Mouse (Mus musculus): ENCODE results near the gene Adamts6.

The Adamts6 gene

DNA sequence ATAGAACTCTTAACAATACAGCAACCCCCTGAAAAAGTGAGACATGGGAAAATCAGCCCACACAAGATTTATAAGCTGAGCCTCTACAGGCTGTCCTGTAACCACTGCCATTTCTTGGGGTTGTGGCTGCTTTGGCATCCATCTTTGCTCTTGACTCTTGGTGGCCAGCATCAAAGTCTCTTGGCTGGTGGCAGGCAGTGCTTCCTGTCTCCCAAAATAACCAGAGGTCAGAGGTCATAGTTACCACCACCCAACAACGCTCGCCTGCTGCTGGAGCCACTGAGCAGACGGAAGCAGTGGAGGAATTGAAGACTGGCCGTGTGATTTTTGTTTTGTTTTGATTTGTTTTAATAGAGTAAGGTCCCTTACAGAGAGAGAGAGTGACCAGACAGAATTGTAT lies 228.5 kb downstream of the Adamts6 start:
- DNase-seq (ENCODE audit: low spot score in 2 of 2): no peak

DNA sequence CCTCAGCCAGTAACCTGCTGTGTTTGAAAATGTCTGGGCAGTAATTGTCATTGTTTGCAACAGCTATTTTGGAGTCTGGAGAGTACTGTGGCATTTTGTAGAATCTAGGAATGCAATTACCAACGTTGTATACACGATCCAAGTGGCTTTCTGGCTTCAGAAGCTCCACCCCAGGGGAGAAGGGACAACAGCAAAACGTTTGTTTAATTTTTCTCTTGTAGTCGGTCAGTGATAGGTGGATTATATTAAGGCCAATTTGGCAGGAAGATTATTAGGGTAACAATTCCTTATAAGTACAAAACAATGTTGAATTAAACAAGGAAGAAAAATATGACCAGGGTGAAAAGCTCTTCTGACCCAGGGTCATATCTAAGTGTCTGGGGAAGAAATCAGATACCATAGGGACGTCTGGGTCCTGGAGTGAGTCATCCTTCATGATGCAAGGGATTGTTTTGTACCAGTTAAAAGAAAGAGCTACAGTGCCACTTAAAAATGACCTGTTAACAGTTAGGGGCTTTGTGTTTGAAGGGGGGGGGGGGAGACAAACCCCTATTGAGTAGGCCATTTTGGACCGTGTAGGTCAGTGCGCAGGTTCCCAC lies 229.2 kb downstream of the Adamts6 start:
- no peak for DNase-seq (ENCODE audit: low spot score in 2 of 2)

DNA sequence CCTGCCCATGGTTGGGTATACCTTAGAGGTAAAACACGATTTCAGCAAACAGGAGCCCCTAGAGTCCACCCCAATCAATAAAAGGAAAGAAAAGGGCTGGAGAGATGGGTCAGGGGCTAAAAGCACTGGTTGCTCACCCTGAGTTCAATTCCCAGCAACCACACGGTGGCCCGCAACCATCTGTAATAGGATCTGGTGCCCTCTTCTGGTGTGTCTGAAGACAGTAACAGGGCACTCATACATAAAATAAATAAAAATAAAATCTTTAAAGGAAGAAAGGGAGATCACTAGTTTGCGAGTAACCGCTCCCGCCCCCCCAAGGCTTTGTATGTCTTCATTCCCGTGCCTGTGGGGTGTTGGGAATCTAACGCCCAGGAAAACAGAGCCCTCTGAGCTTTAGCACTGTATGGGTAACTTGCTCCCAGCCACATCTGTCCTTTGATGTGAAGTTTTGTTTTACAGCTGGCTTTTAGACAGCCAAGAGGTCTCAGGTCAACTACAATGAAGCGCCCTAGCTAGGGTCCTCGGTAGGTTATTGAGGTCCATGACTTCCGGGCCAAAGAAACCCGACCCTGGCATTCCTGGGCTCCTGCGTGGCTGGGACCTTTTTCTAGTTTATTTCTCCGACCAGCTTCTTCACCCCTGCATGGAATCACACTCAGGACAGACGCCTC lies 230.1 kb downstream of the Adamts6 start:
- no peak for DNase-seq (ENCODE audit: low spot score in 2 of 2)

DNA sequence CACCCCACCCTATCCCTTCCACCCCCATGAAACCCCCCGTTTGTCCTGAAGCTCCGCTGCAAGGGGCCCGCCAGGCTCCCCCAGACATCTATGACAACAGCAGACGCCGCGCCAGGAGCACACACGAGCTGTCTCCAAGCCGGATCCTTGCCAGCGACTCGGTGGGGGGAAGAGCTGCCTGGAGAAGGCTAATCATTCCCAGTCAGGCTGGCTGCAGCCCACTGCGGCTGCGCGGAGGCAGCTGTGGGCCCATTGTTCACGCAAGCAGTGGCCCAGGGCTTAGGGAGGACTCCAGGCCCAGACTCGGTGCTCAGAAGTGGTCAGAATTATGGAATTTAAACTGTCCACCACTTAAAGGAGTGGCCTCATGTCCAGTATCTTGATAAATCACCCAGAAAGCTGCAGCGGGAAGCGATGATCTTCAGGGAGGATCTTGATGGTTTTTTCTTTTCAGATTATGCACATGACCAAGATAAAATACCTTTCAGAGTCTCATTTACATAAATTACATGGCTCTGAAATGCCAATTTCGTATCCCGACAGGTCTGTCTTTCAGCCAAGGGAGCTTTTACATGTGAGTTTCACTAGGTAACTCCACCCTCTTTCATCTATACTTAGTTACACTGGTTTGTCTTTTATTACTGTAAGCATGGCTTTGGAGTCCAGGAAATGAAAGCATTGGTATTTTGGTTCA lies 230.8 kb downstream of the Adamts6 start:
- peak; percentile 21 to 75 for DNase-seq (ENCODE audit: low spot score in 2 of 2)

DNA sequence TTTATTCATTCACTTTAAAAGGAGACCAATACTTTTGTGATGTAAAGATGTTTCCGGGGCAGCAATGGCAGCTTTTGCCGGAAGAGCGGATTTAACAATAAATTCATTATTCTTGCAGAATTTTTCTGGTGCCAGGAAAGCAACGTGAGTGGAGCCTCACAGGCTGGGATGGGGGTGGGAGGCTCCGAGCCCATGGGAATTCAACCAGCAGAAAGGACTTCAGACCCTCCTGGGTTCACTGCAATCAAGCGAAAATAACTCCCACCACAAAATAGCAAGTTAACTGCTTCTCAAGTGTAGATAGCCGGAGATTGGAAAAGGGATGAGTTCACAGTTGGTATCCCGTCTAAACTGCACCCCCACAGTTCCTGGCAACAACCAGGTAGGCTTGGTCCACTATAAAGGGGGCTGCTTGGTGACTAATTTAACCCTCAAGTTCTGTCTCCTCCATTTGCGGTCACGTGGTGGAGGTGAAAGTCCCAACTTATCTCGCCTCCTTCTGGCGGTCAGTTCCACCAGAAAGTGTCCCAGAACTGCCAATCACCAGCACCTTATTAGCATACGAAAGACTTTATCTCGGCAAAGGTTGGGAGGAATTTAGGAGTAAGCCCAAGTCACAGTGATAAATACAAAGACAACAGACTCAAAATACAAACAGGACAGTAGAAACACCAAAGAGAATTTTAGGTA lies 231.5 kb downstream of the Adamts6 start:
- DNase-seq (ENCODE audit: low spot score in 2 of 2): no peak

DNA sequence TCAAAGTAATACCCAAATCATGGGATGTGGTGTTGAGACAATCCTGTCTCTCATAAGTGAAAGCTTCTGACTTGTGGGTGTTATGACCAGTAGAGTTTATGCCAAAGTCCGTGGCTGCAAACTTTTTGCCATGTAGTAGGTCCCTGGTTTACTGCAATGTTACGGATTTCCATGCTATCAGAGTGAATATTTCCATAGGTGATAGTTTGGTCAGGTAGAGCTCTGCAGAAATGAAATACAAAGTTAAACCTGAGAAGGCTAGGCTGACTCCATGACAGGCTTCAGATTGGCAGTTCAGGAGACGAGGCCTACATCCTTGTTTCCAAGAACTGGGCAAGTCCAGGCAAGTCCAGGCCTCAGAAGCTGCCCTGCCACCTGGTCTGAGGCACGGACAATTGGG lies 232.3 kb downstream of the Adamts6 start:
- DNase-seq (ENCODE audit: low spot score in 2 of 2): no peak

DNA sequence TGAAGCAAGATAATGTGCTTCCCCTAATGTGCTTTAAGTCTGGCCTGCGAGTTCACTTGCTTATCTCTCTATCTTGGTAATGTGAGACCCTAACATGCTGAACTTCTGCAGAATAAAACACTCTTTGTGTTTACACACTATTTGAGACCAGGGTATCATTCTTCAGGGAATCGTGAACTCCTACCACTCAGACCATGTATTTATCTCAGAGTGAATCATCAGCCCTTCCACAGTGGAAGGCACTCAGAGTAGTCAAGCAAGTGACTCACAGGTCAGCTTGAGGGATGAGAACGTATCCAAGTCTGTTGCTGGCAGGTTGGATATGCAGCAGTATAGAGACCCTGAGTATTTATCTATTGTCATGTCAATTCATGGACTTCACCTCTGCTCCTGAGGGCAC lies 232.8 kb downstream of the Adamts6 start:
- no peak for DNase-seq (ENCODE audit: low spot score in 2 of 2)

DNA sequence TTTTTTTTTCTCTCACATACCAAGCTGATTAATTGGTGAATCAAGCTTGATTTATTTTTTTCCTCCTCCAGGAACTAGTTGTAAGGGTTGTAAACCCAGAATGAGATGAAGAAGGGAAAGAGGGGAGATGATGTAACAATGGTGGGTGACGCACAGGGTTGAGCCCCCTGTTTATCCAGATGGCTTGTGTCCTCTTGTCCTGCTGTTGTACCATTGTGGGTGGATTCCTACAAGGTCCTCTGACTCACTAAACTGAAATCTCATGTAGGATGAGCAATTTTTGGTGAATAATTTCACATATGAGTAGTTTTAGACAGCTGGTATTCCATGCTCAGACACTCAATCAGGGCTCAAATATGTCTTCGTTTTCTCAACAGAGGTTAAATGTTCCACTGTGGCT lies 233.9 kb downstream of the Adamts6 start:
- no peak for DNase-seq (ENCODE audit: low spot score in 2 of 2)

DNA sequence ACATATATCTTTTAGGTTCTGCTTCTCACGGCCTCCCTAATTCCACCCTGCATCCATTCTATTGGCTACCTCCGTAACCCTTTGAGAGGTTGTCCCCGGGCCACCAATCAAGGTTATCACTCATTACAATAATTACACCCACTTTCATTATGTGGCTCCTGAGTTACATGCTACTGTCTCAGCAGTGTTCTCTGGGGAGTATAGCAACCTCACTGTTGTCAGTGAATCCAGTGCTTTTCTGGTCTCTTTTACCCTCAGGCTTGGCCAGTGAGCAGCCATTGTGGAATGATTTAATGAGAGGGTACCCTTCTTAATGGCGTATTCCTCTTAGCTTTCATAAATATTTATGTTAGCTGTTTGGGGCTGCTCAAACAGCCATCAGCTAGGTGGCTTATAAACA lies 238.0 kb downstream of the Adamts6 start:
- DNase-seq (ENCODE audit: low spot score in 2 of 2): no peak

DNA sequence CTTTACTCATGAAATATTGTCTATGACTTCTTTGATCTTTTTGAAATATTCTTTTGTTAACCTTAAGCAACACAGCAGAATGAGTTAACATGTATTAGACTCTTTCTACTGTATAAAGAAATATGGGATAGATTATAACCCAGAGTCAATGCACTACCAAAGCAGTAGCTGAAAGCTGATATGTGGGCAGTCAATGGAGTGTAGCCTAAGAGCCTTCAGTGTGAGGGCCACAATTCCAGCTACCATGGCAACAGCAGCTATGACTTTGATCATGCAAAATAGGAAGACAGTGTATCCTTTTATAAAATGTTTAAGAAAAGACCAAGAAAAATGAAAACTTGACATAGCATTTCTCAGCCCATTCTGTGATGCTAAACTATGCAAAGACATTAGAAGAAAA lies 241.6 kb downstream of the Adamts6 start:
- no peak for DNase-seq (ENCODE audit: low spot score in 2 of 2)

DNA sequence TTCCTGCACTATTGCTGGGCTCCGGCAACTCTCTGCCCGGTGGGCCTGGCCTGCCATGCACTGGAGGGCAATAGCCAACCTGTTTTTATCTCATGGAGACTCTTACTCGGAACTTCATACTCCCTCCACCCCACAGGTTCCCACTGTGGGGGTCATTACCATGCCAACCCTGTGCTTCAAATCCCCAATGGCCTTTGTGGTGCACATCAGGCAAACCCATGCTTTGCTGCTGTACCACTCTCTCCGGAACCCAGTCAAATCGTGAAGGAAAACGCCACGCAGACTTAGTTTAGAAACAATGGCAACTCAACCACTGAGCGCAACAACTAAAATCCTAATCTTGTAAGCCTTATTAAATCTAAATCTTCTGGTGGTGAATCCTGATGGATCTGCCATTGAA lies 244.2 kb downstream of the Adamts6 start:
- DNase-seq (ENCODE audit: low spot score in 2 of 2): no peak

DNA sequence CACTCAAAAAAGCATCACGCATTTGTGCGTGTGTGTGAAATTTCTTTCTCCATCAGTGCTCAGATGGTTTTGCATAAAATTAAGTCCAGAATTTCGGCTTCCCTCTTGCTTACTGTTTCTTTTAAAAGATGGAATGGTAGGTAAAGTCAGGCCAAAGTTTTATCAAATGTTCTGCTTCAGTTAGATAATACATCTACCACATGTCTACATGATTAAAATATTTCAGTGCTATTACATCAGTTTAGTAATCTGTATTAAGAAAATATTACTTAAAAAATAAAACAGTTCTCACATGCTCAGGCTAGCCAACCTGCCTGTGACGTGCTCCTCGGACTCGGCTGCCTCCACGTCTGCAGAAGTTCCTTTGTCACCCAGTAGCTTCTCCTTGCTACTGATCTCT lies 245.1 kb downstream of the Adamts6 start:
- no peak for DNase-seq (ENCODE audit: low spot score in 2 of 2)

DNA sequence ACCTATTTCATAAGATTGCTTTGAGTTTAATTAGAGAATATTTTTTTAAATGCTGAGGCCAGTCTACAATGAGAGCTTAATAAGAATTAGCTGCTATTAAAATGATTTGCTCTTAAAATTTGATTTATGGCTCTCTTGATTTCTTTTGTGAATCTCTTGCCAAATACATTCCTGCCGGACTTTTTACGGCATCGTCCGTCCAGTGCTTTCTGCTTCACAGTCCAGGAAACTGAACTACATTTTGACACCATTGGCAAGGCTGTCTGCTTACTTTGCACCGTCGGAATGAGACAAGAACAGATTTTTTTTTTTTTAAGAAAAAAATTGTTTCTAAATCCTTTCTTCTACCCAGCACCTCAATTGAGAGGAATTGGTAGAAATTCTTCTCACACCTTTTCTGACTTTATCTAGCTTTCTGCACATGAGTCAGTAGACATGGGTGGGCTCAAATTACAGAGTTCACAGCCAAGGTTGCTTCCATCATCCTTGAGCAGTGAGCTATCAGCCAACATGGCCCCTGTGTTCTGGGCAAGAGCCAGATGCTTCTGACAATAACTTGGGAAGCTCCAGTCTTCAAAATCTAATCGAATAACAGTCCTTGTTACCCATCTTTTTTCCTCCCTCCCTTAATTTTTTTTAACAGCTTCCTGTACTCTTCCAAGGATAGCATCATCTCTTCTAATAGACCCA lies 246.3 kb downstream of the Adamts6 start:
- no peak for DNase-seq (ENCODE audit: low spot score in 2 of 2)

DNA sequence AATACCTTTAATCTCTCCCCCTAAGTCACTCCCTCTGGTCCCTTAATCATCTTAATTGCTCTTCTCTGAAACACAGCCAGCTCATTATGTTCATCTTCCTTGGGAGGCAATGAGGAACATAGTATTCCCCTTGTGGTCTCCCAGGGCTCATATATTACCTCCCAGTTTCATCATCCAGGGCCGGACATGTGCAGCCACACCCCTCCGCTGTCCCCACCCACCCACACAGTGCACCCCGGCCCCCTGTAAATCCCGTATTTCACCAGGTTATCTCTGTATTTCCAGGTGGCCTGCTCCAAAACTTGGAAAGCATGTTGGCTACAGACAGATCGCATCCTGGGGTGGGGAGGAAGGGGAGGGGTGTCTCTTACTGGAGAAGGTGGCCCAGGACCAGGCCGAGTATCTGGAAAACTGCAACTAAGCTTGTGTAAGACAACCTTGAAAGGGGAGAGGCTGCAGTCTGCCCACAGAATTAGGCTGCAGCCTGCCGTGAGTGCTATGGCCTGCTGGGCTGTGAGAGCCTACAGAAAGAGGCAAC lies 253.3 kb downstream of the Adamts6 start:
- DNase-seq (ENCODE audit: low spot score in 2 of 2): no peak

DNA sequence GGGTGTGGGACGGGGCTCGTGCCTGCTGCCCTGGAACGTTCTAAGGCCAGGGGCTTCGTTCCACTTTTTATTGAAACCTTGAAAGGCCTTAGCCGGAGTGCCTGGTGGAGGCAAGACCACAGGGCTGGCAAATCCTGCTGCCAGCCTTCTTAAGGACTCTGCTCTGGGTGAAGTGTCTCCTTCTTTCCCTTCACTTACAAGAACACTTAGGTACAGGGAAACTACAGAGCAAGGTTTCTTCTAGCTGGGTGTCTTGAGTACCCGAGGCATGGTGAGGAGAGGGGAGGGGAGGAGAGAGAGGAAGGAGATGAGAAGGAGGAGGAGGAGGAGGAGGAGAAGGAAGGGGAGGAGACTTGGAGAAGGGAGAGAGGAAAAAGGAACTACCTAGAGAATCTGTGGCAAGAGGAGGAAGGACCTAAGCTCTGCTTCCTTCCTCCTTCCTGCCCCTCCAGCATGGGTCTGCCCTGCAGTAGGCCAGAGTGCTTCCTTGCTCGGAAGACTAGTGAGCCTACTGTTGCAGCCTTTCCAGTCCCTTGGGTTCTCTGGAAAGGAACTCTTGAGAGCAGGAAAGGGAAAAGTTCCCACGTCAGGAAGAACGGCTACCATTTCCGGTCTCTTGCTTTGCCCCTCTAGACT lies 254.6 kb downstream of the Adamts6 start:
- DNase-seq (ENCODE audit: low spot score in 2 of 2): no peak

DNA sequence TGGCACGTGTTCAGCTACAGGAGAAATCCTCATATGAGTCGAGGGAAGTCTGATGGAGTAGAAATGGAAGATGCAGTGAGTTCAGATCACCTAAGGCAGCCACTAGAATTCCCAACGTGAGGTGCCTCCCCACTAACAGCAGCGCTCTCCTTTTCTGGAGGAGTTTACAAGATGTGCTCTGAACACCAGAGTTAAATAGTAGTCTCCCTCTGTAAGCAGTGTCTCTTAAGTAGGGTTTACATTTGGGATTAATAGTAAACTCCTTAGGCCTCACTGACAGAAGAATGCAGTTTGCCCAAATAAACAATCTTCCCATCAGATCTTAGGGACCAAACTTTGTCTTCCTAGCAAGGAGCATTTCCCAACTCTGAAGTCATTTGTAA lies 255.1 kb downstream of the Adamts6 start:
- no peak for DNase-seq (ENCODE audit: low spot score in 2 of 2)
